Mouse (Mus musculus) MEL (cell line): ENCODE results near the gene Tnfaip6. TPM values are rescaled to one million over a fixed set of nuclear protein-coding genes. Genes with fewer than 3 reads are reported as not detected.

ENCODE experiments used
- DNase-seq: peaks from one replicate; pipeline ENCODE4 v3.0.0; 2011; ENCODE audit warnings: low read depth, low spot score
- H3K27ac ChIP-seq: 2 replicates; pipeline ENCODE4 v1.5.1; 2012; ENCODE audit warnings: low read depth, mild to moderate bottlenecking, control low read depth, low read length, moderate library complexity; ENCODE audit not compliant: control insufficient read depth
- H3K27me3 ChIP-seq, 2 experiments: fragments of 150-350 bp in 1 of 2; sonication (generic) in 1 of 2; 2 replicates each; pipeline ENCODE4 v1.6.1; 2012; ENCODE audit warnings: low read length in 2 of 2, mild to moderate bottlenecking in 2 of 2, improper control_type of control experiment in 1 of 2, moderate library complexity in 1 of 2; ENCODE audit not compliant: insufficient read depth in 2 of 2, control insufficient read depth in 1 of 2
- H3K36me3 ChIP-seq, 2 experiments: 2 replicates each; pipeline ENCODE4 v1.6.1; 2012 to 2014; ENCODE audit warnings: low read length in 2 of 2, improper control_type of control experiment in 1 of 2, inconsistent platforms in 1 of 2, mild to moderate bottlenecking in 1 of 2; ENCODE audit not compliant: insufficient read depth in 2 of 2, control insufficient read depth in 1 of 2
- H3K4me1 ChIP-seq, 2 experiments: fragments of 150-350 bp in 1 of 2; sonication (generic) in 1 of 2; 2 replicates each; pipeline ENCODE4 v1.6.1; 2012; ENCODE audit warnings: low read length in 2 of 2, improper control_type of control experiment in 1 of 2, mild to moderate bottlenecking in 1 of 2; ENCODE audit not compliant: insufficient read depth in 2 of 2, control insufficient read depth in 1 of 2
- H3K4me3 ChIP-seq, 2 experiments: fragments of 150-350 bp in 1 of 2; sonication (generic) in 1 of 2; 2 replicates each; pipeline ENCODE4 v1.5.1; 2012; ENCODE audit warnings: low read depth in 2 of 2, low read length in 2 of 2, mild to moderate bottlenecking in 2 of 2, moderate library complexity in 2 of 2, control low read depth in 1 of 2, improper control_type of control experiment in 1 of 2; ENCODE audit not compliant: control insufficient read depth in 1 of 2, insufficient read depth in 1 of 2
- H3K79me2 ChIP-seq: 2 replicates; pipeline ENCODE4 v1.6.1; 2012; ENCODE audit warnings: mild to moderate bottlenecking, low read length, moderate library complexity; ENCODE audit not compliant: control insufficient read depth, poor library complexity, insufficient read depth
- H3K9ac ChIP-seq: 2 replicates; pipeline ENCODE4 v1.6.1; 2012; ENCODE audit warnings: low read depth, mild to moderate bottlenecking, control low read depth, low read length, moderate library complexity; ENCODE audit not compliant: control insufficient read depth, poor library complexity, severe bottlenecking
- H3K9me3 ChIP-seq: fragments of 150-350 bp; sonication (generic); replicated peaks from 2 replicates; pipeline ENCODE4 v1.6.1; 2012; ENCODE audit warnings: mild to moderate bottlenecking, low read length, improper control_type of control experiment, moderate library complexity; ENCODE audit not compliant: insufficient read depth
- BHLHE40 ChIP-seq: IDR thresholded peaks from 2 replicates; pipeline ENCODE4 v1.6.1; 2012; ENCODE audit warnings: low read depth, mild to moderate bottlenecking, inconsistent platforms, low read length, improper control_type of control experiment, borderline replicate concordance
- CTCF ChIP-seq, 3 experiments: IDR thresholded peaks in 2 of 3; conservative IDR thresholded peaks in 1 of 3; 2 replicates each; pipeline ENCODE4 v1.5.1; 2011 to 2012; ENCODE audit warnings: low read length in 3 of 3, low read depth in 2 of 3, mild to moderate bottlenecking in 2 of 3, improper control_type of control experiment in 1 of 3, inconsistent platforms in 1 of 3, mixed read lengths in 1 of 3, moderate library complexity in 1 of 3; ENCODE audit not compliant: control insufficient read depth in 1 of 3, insufficient read depth in 1 of 3, poor library complexity in 1 of 3, severe bottlenecking in 1 of 3
- EP300 ChIP-seq, 2 experiments: IDR thresholded peaks; 2 replicates each; pipeline ENCODE4 v1.6.1; 2011; ENCODE audit warnings: improper control_type of control experiment in 2 of 2, low read length in 2 of 2, low read depth in 1 of 2, mild to moderate bottlenecking in 1 of 2
- ETS1 ChIP-seq: IDR thresholded peaks from 2 replicates; pipeline ENCODE4 v1.6.1; 2012; ENCODE audit warnings: low read depth, mild to moderate bottlenecking, inconsistent platforms, low read length, improper control_type of control experiment, moderate library complexity
- GABPA ChIP-seq: IDR thresholded peaks from 2 replicates; pipeline ENCODE4 v1.6.1; 2012; ENCODE audit warnings: low read depth, mild to moderate bottlenecking, inconsistent platforms, low read length, improper control_type of control experiment, moderate library complexity
- HCFC1 ChIP-seq: IDR thresholded peaks from 2 replicates; pipeline ENCODE4 v1.6.1; 2012; ENCODE audit warnings: low read depth, mild to moderate bottlenecking, inconsistent platforms, low read length, improper control_type of control experiment, moderate library complexity
- JUND ChIP-seq: IDR thresholded peaks from 2 replicates; pipeline ENCODE4 v1.6.1; 2011; ENCODE audit warnings: low read depth, mild to moderate bottlenecking, improper control_type of control experiment, low read length
- MAFK ChIP-seq: IDR thresholded peaks from 2 replicates; pipeline ENCODE4 v1.6.1; 2011; ENCODE audit warnings: low read depth, mild to moderate bottlenecking, low read length, improper control_type of control experiment, borderline replicate concordance
- MAX ChIP-seq: IDR thresholded peaks from 2 replicates; pipeline ENCODE4 v1.6.1; 2011; ENCODE audit warnings: low read length, improper control_type of control experiment
- MXI1 ChIP-seq: IDR thresholded peaks from 2 replicates; pipeline ENCODE4 v1.6.1; 2011; ENCODE audit warnings: mild to moderate bottlenecking, low read depth, low read length, improper control_type of control experiment
- MYB ChIP-seq: IDR thresholded peaks from 2 replicates; pipeline ENCODE4 v1.6.1; 2011; ENCODE audit warnings: mild to moderate bottlenecking, low read depth, low read length, improper control_type of control experiment
- NELFE ChIP-seq: IDR thresholded peaks from 2 replicates; pipeline ENCODE4 v1.6.1; 2011; ENCODE audit warnings: low read depth, low read length, improper control_type of control experiment
- POLR2A ChIP-seq, 2 experiments: IDR thresholded peaks; 2 replicates each; pipeline ENCODE4 v1.6.1; 2011 to 2012; ENCODE audit warnings: low read length in 2 of 2, mild to moderate bottlenecking in 2 of 2, control low read depth in 1 of 2, improper control_type of control experiment in 1 of 2, low read depth in 1 of 2, moderate library complexity in 1 of 2; ENCODE audit not compliant: control insufficient read depth in 1 of 2, insufficient read depth in 1 of 2, poor library complexity in 1 of 2
- POLR2AphosphoS5 ChIP-seq: IDR thresholded peaks from 2 replicates; pipeline ENCODE4 v1.6.1; 2012; ENCODE audit warnings: low read depth, borderline replicate concordance, mild to moderate bottlenecking, inconsistent platforms, low read length, moderate library complexity, mixed read lengths
- RAD21 ChIP-seq: IDR thresholded peaks from 2 replicates; pipeline ENCODE4 v1.6.1; 2011; ENCODE audit warnings: mild to moderate bottlenecking, low read depth, low read length, improper control_type of control experiment
- RCOR1 ChIP-seq: IDR thresholded peaks from 2 replicates; pipeline ENCODE4 v1.6.1; 2012; ENCODE audit warnings: low read depth, mild to moderate bottlenecking, inconsistent platforms, low read length, improper control_type of control experiment
- SMC3 ChIP-seq: IDR thresholded peaks from 2 replicates; pipeline ENCODE4 v1.6.1; 2011; ENCODE audit warnings: low read depth, low read length, improper control_type of control experiment
- TAL1 ChIP-seq: IDR thresholded peaks from 2 replicates; pipeline ENCODE4 v1.6.1; 2012; ENCODE audit warnings: mild to moderate bottlenecking, inconsistent platforms, low read length, moderate library complexity, mixed read lengths
- UBTF ChIP-seq: IDR thresholded peaks from 2 replicates; pipeline ENCODE4 v1.6.1; 2012; ENCODE audit warnings: low read depth, mild to moderate bottlenecking, inconsistent platforms, low read length, improper control_type of control experiment, moderate library complexity, borderline replicate concordance; ENCODE audit not compliant: insufficient read depth
- USF1 ChIP-seq: IDR thresholded peaks from 2 replicates; pipeline ENCODE4 v1.6.1; 2014; ENCODE audit warnings: low read depth, mild to moderate bottlenecking, inconsistent platforms, low read length, improper control_type of control experiment, moderate library complexity
- USF2 ChIP-seq, 2 experiments: IDR thresholded peaks; 2 replicates each; pipeline ENCODE4 v1.6.1; 2011 to 2012; ENCODE audit warnings: improper control_type of control experiment in 2 of 2, low read length in 2 of 2, borderline replicate concordance in 1 of 2, inconsistent platforms in 1 of 2, low read depth in 1 of 2, mild to moderate bottlenecking in 1 of 2; ENCODE audit not compliant: insufficient read depth in 1 of 2
- ZMIZ1 ChIP-seq: IDR thresholded peaks from 2 replicates; pipeline ENCODE4 v1.6.1; 2012; ENCODE audit warnings: low read depth, mild to moderate bottlenecking, inconsistent platforms, low read length, improper control_type of control experiment, moderate library complexity
- ZNF384 ChIP-seq: IDR thresholded peaks from 2 replicates; pipeline ENCODE4 v1.6.1; 2012; ENCODE audit warnings: low read depth, mild to moderate bottlenecking, inconsistent platforms, low read length, improper control_type of control experiment
- polyA plus RNA-seq, 2 experiments: library from polyadenylated mRNA; stranded (reverse) in 1 of 2; unstranded in 1 of 2; fragments of >175 nt in 1 of 2; fragments of >200 nt in 1 of 2; gene quantifications; 2 replicates each; pipeline versions ENCODE4 v1.2.1 to v1.2.4; 2012; ENCODE audit warnings: low replicate concordance in 2 of 2, low read depth in 1 of 2; ENCODE audit not compliant: insufficient read length in 2 of 2, insufficient read depth in 1 of 2, missing spikeins in 1 of 2
- total RNA-seq: library from RNA; depleted of rRNA; stranded (reverse); fragments of 300-350 nt; gene quantifications from 2 replicates; pipeline ENCODE4 v1.2.3, GENCODE M21; 2012

Gene Tnfaip6
- total and polyA plus RNA-seq, 3 experiments, result not detected

DNA sequence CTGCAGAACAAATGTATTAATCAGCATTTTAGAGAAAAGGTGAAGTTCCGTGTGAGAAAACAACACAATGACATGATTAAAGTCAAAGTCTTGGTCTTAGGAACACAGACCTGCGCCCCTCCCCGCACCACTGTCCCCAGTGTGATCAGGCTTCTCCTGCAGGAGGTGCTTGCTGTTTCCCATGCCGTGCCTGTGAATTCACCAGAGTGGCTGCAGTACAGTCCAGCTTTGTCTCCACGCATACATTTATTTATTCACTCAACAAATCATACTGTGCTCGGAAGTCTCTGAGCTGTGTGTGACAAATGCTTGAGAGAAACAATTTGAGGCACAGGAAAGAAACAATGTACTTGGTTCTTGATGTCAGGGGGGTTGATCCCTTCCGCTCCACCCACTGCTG is 21.4 kb upstream of the Tnfaip6 start:
- H3K4me1 ChIP-seq, result 0 out of 4 replicates have a peak, but pooled peaks cover 0 to 2% of the 10 kb centered on the region in 2 experiments
- TF ChIP-seq MAX, result no peak
- no peaks in the 10 kb centered on the region for H3K79me2 ChIP-seq
- DNase-seq, result no peak
- no peaks in the 10 kb centered on the region for H3K9me3 ChIP-seq
- H3K27ac ChIP-seq, result no peak overlapping the region
- H3K27me3 ChIP-seq, result peaks cover 4 to 5% of the 10 kb centered on the region in 2 experiments
- no peak overlapping the region for H3K9ac ChIP-seq
- H3K36me3 ChIP-seq, result no peaks in the 10 kb centered on the region
- H3K4me3 ChIP-seq, result no peak overlapping the region

DNA sequence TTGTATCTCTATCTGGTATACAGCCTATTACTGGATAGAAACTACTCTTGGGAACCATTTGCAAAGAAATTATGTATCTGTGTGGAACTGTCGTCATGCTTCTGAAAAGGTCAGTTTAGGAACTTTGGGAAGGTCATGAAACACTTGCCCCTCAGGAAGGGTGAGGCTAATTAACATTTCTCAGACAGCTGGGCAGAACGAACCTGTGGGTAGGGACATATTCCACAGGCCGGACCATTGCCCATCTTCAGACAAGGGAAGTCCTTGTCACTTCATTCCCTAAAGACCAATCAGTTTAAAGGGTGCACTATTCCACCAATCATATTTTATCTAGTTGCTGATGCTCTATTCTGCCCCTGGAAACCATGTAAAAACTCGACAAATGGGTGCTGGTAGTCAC is 10.7 kb upstream of the Tnfaip6 start:
- Histone ChIP-seq H3K27ac (no peak overlapping the region), H3K79me2 (no peaks in the 10 kb centered on the region), H3K36me3 (no peaks in the 10 kb centered on the region), H3K9me3 (no peaks in the 10 kb centered on the region), H3K27me3 (peaks cover 0 to 2% of the 10 kb centered on the region in 2 experiments)
- no peak for TF ChIP-seq SMC3
- no peak for TF ChIP-seq MAFK
- no peak for TF ChIP-seq MXI1
- TF ChIP-seq, all 39 proteins: peak for 0
- Histone ChIP-seq H3K4me3 (no peak overlapping the region), H3K9ac (no peak overlapping the region), H3K4me1 (no peaks in the 10 kb centered on the region)
- no peak for DNase-seq

DNA sequence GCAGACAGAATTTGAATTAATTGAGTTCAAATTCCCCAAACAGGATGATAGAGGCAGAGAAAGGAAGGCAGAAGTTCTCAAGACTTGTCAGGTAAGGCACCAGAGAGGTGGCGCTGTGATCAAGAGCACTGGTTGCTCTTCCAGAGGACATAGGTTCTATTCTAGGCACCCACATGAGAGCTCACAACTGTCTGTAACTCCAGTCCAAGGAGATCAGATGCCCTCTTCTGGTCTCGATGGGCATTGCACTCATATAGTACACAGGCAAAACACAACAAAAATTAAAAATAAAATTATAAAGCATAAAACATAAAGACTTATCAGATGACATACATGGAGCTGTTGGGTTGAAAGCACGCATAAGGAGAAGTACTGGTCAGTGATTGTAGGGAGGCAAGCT is 8.4 kb upstream of the Tnfaip6 start:
- H3K4me1 ChIP-seq, result no peaks in the 10 kb centered on the region
- H3K36me3 ChIP-seq, result no peaks in the 10 kb centered on the region
- H3K9ac ChIP-seq, result no peak overlapping the region
- H3K27me3 ChIP-seq, result peaks cover 0 to under 1% of the 10 kb centered on the region in 2 experiments; a peak in 1 of 4 replicates
- H3K4me3 ChIP-seq, result no peak overlapping the region
- H3K79me2 ChIP-seq, result no peaks in the 10 kb centered on the region
- no peak overlapping the region for H3K27ac ChIP-seq
- TF ChIP-seq TAL1 (no peak), RAD21 (peak; percentile 60), EP300 (IDR thresholded peaks at IDR 0.05; ENCODE audit: low read depth in 1 of 2, low read length in 2 of 2) (no peak), CTCF (IDR thresholded peaks at IDR 0.05 in 2 of 3, conservative IDR thresholded peaks at IDR 0.05 in 1 of 3; ENCODE audit: control insufficient read depth in 1 of 3, insufficient read depth in 1 of 3, low read depth in 2 of 3, low read length in 3 of 3, poor library complexity in 1 of 3, severe bottlenecking in 1 of 3) (peak; percentile 5 to 62 (median 60); a peak in 4 of 6 replicates), MAX (no peak), HCFC1 (no peak), ZNF384 (no peak), ZMIZ1 (no peak), BHLHE40 (no peak), GABPA (no peak), RCOR1 (no peak), NELFE (no peak), MYB (no peak), SMC3 (peak; percentile 54), USF2 (IDR thresholded peaks at IDR 0.05; ENCODE audit: borderline replicate concordance in 1 of 2, insufficient read depth in 1 of 2, low read depth in 1 of 2, low read length in 2 of 2) (no peak), USF1 (no peak), POLR2AphosphoS5 (no peak), ETS1 (no peak), JUND (no peak), POLR2A (IDR thresholded peaks at IDR 0.05; ENCODE audit: control insufficient read depth in 1 of 2, insufficient read depth in 1 of 2, low read depth in 1 of 2, low read length in 2 of 2, poor library complexity in 1 of 2) (no peak), UBTF (no peak)
- peak; percentile 56 for DNase-seq
- no peaks in the 10 kb centered on the region for H3K9me3 ChIP-seq
